Mouse (Mus musculus) kidney, postnatal 0 days (tissue): ENCODE measurements around the gene H1fx. TPM values are rescaled to one million over a fixed set of nuclear protein-coding genes. Genes with fewer than 3 reads are reported as not detected.

Experiments
- ATAC-seq: fragments of 200-750 bp; cut with Nextera tagmentation; replicated peaks from 2 replicates; pipeline ENCODE4 v1.8.0; 2017; ENCODE audit warnings: low read depth, moderate number of reproducible peaks, moderate TSS enrichment, moderate library complexity; ENCODE audit not compliant: low FRiP score
- DNase-seq: peaks from one replicate; pipeline ENCODE4 v3.0.0-alpha.2; 2016; ENCODE audit warnings: low spot score
- H3K27ac ChIP-seq: fragments of 300-500 bp; sonication (generic); 2 replicates; pipeline ENCODE4 v1.5.1; 2014; ENCODE audit warnings: mild to moderate bottlenecking
- H3K27me3 ChIP-seq: fragments of 300-500 bp; sonication (generic); 2 replicates; pipeline ENCODE4 v1.6.1; 2014; ENCODE audit warnings: low read length, mixed read lengths; ENCODE audit not compliant: insufficient read depth
- H3K36me3 ChIP-seq: fragments of 300-500 bp; sonication (generic); 2 replicates; pipeline ENCODE4 v1.6.1; 2014; ENCODE audit warnings: low read length, mixed read lengths; ENCODE audit not compliant: insufficient read depth
- H3K4me1 ChIP-seq: fragments of 300-500 bp; sonication (generic); replicated peaks from 2 replicates; pipeline ENCODE4 v1.6.1; 2014; ENCODE audit warnings: antibody characterized with exemption, low read length, mixed read lengths; ENCODE audit not compliant: insufficient read depth
- H3K4me2 ChIP-seq: fragments of 300-500 bp; sonication (generic); 2 replicates; pipeline ENCODE4 v1.6.1; 2014; ENCODE audit warnings: mild to moderate bottlenecking, low read length, moderate library complexity, mixed read lengths
- H3K4me3 ChIP-seq: fragments of 300-500 bp; sonication (generic); replicated peaks from 2 replicates; pipeline ENCODE4 v1.5.1; 2014; ENCODE audit warnings: low read depth, low read length
- H3K9ac ChIP-seq: fragments of 300-500 bp; sonication (generic); 2 replicates; pipeline ENCODE4 v1.6.1; 2014; ENCODE audit warnings: low read depth, low read length
- H3K9me3 ChIP-seq: fragments of 300-500 bp; sonication (generic); replicated peaks from 2 replicates; pipeline ENCODE4 v1.6.1; 2016; ENCODE audit warnings: low read length, inconsistent platforms, mixed read lengths
- CTCF ChIP-seq: IDR thresholded peaks from 2 replicates; pipeline ENCODE4 v1.5.1; 2016; ENCODE audit warnings: antibody characterized with exemption, low read depth, mild to moderate bottlenecking, moderate library complexity
- WGBS: fragments of 180-500 bp; shearing (Covaris S2); extraction: QIAGEN DNeasy Blood & Tissue Kit; methylation state at CpG from one replicate; pipeline ENCODE4 v1.1.7; 2014; 5-methylcytosine and 5-hydroxymethylcytosine counted together
- polyA plus RNA-seq: library from polyadenylated mRNA; unstranded; fragments of >200 nt; fragmentation: Nextera tagmentation; extraction: Ambion mirVana; gene quantifications from 2 replicates; pipeline ENCODE4 v1.2.1, GENCODE M21; 2015

The H1fx gene
- polyA plus RNA-seq, 1 experiment from 2014 or later, result 72.1 TPM

DNA sequence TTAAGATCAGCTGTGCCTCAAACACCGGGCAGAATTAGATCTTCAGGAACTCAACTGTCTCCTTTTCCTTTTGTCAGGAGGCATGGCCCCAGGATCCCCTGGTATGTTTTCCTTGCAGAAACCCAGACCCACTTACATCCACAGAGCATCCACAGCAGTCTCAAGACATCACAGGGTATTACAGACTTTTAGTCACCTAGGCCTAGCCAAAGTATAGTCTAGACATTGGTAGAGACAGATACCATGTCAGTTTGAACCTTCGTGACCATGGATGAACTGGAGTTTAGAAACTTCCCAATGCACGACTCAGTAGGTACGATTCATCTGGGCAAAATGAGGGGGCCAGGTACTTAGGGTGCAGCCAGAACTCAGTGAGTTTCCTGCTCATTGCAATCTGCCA lies 16.9 kb upstream of the H1fx start:
- WGBS, result 86% methylated on average over 4 of the region's 4 CpGs
- peaks cover 30% of the 10 kb centered on the region for H3K36me3 ChIP-seq

GRCm38 (mm10) chr6:87997706-87998265 lies 16.3 kb upstream of the H1fx start:
- ATAC-seq (no peak; the same call in 1 of the 2 replicates), DNase-seq (peak; percentile 79)
- Histone ChIP-seq H3K4me2 (no peak overlapping the region), H3K27me3 (no peaks in the 10 kb centered on the region), H3K4me1 (peaks cover 11% of the 10 kb centered on the region; the same call in 1 of the 2 replicates), H3K9me3 (no peaks in the 10 kb centered on the region), H3K4me3 (no peak overlapping the region), H3K27ac (0 out of 2 replicates have a peak overlapping the region, but pooled peaks have one; percentile 5), H3K9ac (no peak overlapping the region), H3K36me3 (peaks cover 24% of the 10 kb centered on the region)
- WGBS, result 58% methylated on average over 7 of the region's 7 CpGs
- TF ChIP-seq CTCF, result peak; percentile 78

More for the DNA sequence above, 16.9 kb upstream of the H1fx start:
- Histone ChIP-seq H3K9ac (no peak overlapping the region), H3K4me2 (no peak overlapping the region), H3K9me3 (no peaks in the 10 kb centered on the region), H3K27ac (no peak overlapping the region), H3K4me3 (no peak overlapping the region), H3K4me1 (peaks cover 8% of the 10 kb centered on the region; the same call in 1 of the 2 replicates), H3K27me3 (no peaks in the 10 kb centered on the region)
- TF ChIP-seq CTCF, result no peak
- DNase-seq, result no peak
- no peak for ATAC-seq

- Histone ChIP-seq H3K4me3 (no peak overlapping the region), H3K27ac (no peak overlapping the region), H3K9me3 (no peaks in the 10 kb centered on the region), H3K36me3 (peaks cover 12% of the 10 kb centered on the region), H3K4me1 (peaks cover 15% of the 10 kb centered on the region; the same call in 1 of the 2 replicates), H3K9ac (no peak overlapping the region), H3K27me3 (no peaks in the 10 kb centered on the region), H3K4me2 (no peak overlapping the region)
- ATAC-seq, result no peak
- WGBS, result 72% methylated on average over 9 of the region's 9 CpGs
- no peak for DNase-seq
- TF ChIP-seq CTCF, result no peak
Observed at GRCm38 (mm10) chr6:87996606-87997005, 15.2 kb upstream of the H1fx start.

DNA sequence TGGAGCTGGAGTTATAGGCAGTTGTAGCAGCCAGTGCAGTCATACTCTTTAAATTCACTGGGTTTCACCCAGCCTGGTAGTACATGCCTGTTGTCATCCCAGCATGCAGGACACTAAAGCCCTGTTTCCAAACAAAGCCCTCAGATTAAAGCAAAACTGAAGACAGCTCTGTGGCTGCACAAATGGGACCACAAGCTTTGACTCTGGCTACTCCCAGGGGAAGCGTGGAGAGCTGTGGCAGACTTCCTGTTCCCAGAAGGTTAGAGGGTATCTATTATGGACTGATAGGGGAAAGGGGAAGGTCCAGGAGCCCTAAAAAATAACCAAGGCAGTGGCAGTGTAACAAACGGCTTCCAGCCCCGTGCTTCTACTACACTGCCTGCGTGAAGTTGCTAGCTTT lies 14.1 kb upstream of the H1fx start:
- no peaks in the 10 kb centered on the region for H3K9me3 ChIP-seq
- peaks cover 2% of the 10 kb centered on the region; the same call in 1 of the 2 replicates for H3K36me3 ChIP-seq
- no peak for ATAC-seq
- no peak overlapping the region for H3K27ac ChIP-seq
- no peak for TF ChIP-seq CTCF
- peaks cover 15% of the 10 kb centered on the region; the same call in 1 of the 2 replicates for H3K4me1 ChIP-seq
- no peaks in the 10 kb centered on the region for H3K27me3 ChIP-seq
- WGBS, result 75% methylated on average over 4 of the region's 4 CpGs
- no peak overlapping the region for H3K4me3 ChIP-seq
- H3K9ac ChIP-seq, result no peak overlapping the region
- no peak for DNase-seq
- H3K4me2 ChIP-seq, result no peak overlapping the region

- Histone ChIP-seq H3K4me2 (peak overlapping the region; percentile 52), H3K36me3 (0 out of 2 replicates have a peak, but pooled peaks cover 4% of the 10 kb centered on the region), H3K27ac (no peak overlapping the region), H3K27me3 (no peaks in the 10 kb centered on the region), H3K4me3 (0 out of 2 replicates have a peak overlapping the region, but pooled peaks have one; percentile 15), H3K4me1 (peaks cover 15% of the 10 kb centered on the region; the same call in 1 of the 2 replicates), H3K9me3 (no peaks in the 10 kb centered on the region), H3K9ac (0 out of 2 replicates have a peak overlapping the region, but pooled peaks have one; percentile 24)
- peak; percentile 76 for DNase-seq
- 6% methylated on average over 18 of the region's 18 CpGs for WGBS
- ATAC-seq, result peak; percentile 68; the same call in 1 of the 2 replicates
- TF ChIP-seq CTCF, result no peak
Observed at GRCm38 (mm10) chr6:87993790-87994571, 12.5 kb upstream of the H1fx start.

GRCm38 (mm10) chr6:87992733-87993132 lies 11.3 kb upstream of the H1fx start:
- H3K27me3 ChIP-seq, result no peaks in the 10 kb centered on the region
- no peak overlapping the region for H3K9ac ChIP-seq
- H3K36me3 ChIP-seq, result 0 out of 2 replicates have a peak, but pooled peaks cover 6% of the 10 kb centered on the region
- WGBS, result 33% methylated on average over 6 of the region's 6 CpGs
- peak; percentile 64 for DNase-seq
- H3K4me1 ChIP-seq, result peaks cover 15% of the 10 kb centered on the region; the same call in 1 of the 2 replicates
- ATAC-seq, result peak; percentile 52; the same call in 1 of the 2 replicates
- no peak overlapping the region for H3K4me2 ChIP-seq
- H3K4me3 ChIP-seq, result no peak overlapping the region
- no peak overlapping the region for H3K27ac ChIP-seq
- H3K9me3 ChIP-seq, result no peaks in the 10 kb centered on the region
- TF ChIP-seq CTCF, result no peak
